Mouse (Mus musculus): ENCODE data around the gene Crybg1.

- no peak for TF ChIP-seq POLR2A (IDR thresholded peaks at IDR 0.05; ENCODE audit: low read depth, low read length)
- TF ChIP-seq CTCF (IDR thresholded peaks at IDR 0.05; ENCODE audit: extremely low read depth, insufficient read length, insufficient replicate concordance, low read depth, low read length) = no peak
Observed at GRCm38 (mm10) chr10:44062981-44063380, 85.7 kb downstream of the Crybg1 start.

All from small intestine, adult 2 months (tissue).